ENCODE assay signal across 22 mouse cellular contexts in the genomic region with DNA sequence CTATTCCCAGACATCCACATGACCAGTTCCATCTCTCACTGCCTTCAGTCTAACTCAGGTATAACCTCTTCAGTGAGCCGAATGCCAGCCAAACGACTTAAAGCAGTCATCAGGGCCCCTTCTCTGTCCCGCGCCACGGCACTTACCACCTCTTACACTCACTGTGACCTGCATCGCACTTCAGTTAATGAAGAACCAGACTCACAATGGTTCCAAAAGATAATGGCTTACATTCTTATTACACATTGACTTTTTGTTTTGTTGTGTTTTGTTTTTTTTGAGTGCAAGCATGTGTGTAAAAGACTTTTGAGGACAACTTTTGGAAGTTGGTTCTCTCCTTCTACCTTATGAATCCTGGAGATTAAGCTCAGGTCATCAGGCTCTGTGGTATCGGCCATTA. TPM values are rescaled to one million over a fixed set of nuclear protein-coding genes. Genes with fewer than 3 reads are reported as not detected.
DNase-seq lines count a peak whose midpoint lies in the region; ATAC-seq and TF ChIP-seq lines count a peak whose summit lies in the region.
"Had no signal": no experiment of that assay in that cellular context is flagged by ENCODE, and none has a peak within 500 bp of the region (broad histone marks: within the 10 kb centered on the region; RNA-seq: fewer than 3 reads in every experiment).

No protein-coding gene starts in this region.

- H3K27ac ChIP-seq in heart, postnatal 0 days (ENCODE audit: low read depth), result no peak overlapping the region
- H3K27ac ChIP-seq in kidney, embryonic 16.5 days (ENCODE audit: low read length), result no peak overlapping the region
- H3K27ac ChIP-seq in liver, embryonic 14.5 days, result no peak overlapping the region
- H3K27ac ChIP-seq in layer of hippocampus, adult 2 months, result no peak overlapping the region
- H3K27ac ChIP-seq: limb, embryonic 15.5 days; lung, embryonic 15.5 days; neural tube, embryonic 13.5 days had no signal

- H3K4me1 ChIP-seq in heart, postnatal 0 days (ENCODE audit: control insufficient read depth, insufficient read depth), result peaks cover 15% of the 10 kb centered on the region
- H3K4me1 ChIP-seq in kidney, embryonic 16.5 days (ENCODE audit: insufficient read depth, low read length), result peaks cover 19% of the 10 kb centered on the region
- H3K4me1 ChIP-seq in liver, embryonic 14.5 days (replicated peaks; ENCODE audit: control insufficient read depth in 2 of 2, insufficient read depth in 2 of 2, low read length in 1 of 2), result peaks cover 12 to 17% of the 10 kb centered on the region in 2 experiments

- H3K36me3 ChIP-seq in heart, postnatal 0 days (replicated peaks; ENCODE audit: control insufficient read depth, insufficient read depth, low read length), result no peaks in the 10 kb centered on the region
- H3K36me3 ChIP-seq in kidney, embryonic 16.5 days (ENCODE audit: insufficient read depth, low read length), result 0 out of 2 replicates have a peak, but pooled peaks cover 3% of the 10 kb centered on the region
- H3K36me3 ChIP-seq in liver, embryonic 14.5 days (replicated peaks; ENCODE audit: control insufficient read depth, insufficient read depth, low read depth), result no peaks in the 10 kb centered on the region
- H3K36me3 ChIP-seq: lung, embryonic 15.5 days; neural tube, embryonic 13.5 days had no signal

- no peak for ATAC-seq in heart, postnatal 0 days (ENCODE audit: insufficient read depth, low read depth)
- no peak for ATAC-seq in kidney, embryonic 16.5 days (ENCODE audit: low FRiP score, low TSS enrichment)
- no peak for ATAC-seq in liver, embryonic 14.5 days (ENCODE audit: insufficient read depth)
- ATAC-seq: forebrain, embryonic 14.5 days; midbrain, embryonic 16.5 days had no signal

- WGBS in heart, postnatal 0 days, result 82% methylated on average over 7 of the region's 7 CpGs
- 88% methylated on average over 7 of the region's 7 CpGs for WGBS in kidney, embryonic 16.5 days
- WGBS in liver, embryonic 14.5 days (ENCODE audit: insufficient replicate concordance), result 81% methylated on average over 7 of the region's 7 CpGs

- H3K4me3 ChIP-seq in heart, postnatal 0 days (ENCODE audit: low read depth, low read length), result no peak overlapping the region
- no peak overlapping the region for H3K4me3 ChIP-seq in kidney, embryonic 16.5 days (ENCODE audit: low read length)
- H3K4me3 ChIP-seq in liver, embryonic 14.5 days (ENCODE audit: insufficient read depth in 1 of 2, low read depth in 2 of 2, low read length in 2 of 2), result 0 out of 4 replicates have a peak overlapping the region, but pooled peaks of 1 of the 2 experiments have one; percentile 3
- H3K4me3 ChIP-seq in layer of hippocampus, adult 2 months, result no peak overlapping the region
- H3K4me3 ChIP-seq: limb, embryonic 15.5 days; lung, embryonic 15.5 days; neural tube, embryonic 13.5 days had no signal

- no peaks in the 10 kb centered on the region for H3K27me3 ChIP-seq in heart, postnatal 0 days (ENCODE audit: control insufficient read depth, insufficient read depth, low read length)
- no peaks in the 10 kb centered on the region for H3K27me3 ChIP-seq in kidney, embryonic 16.5 days (ENCODE audit: insufficient read depth, low read length)
- no peaks in the 10 kb centered on the region for H3K27me3 ChIP-seq in liver, embryonic 14.5 days (ENCODE audit: control insufficient read depth, insufficient read depth, low read length)
- H3K27me3 ChIP-seq: limb, embryonic 15.5 days; lung, embryonic 15.5 days; neural tube, embryonic 13.5 days had no signal

- H3K9me3 ChIP-seq in heart, postnatal 0 days (replicated peaks; ENCODE audit: control insufficient read depth, low read length), result no peaks in the 10 kb centered on the region
- no peaks in the 10 kb centered on the region for H3K9me3 ChIP-seq in kidney, embryonic 16.5 days (ENCODE audit: low read length)
- H3K9me3 ChIP-seq in liver, embryonic 14.5 days (ENCODE audit: control insufficient read depth, low read length), result no peaks in the 10 kb centered on the region
- H3K9me3 ChIP-seq: limb, embryonic 15.5 days; lung, embryonic 15.5 days; neural tube, embryonic 13.5 days had no signal

- TF ChIP-seq CTCF in heart, postnatal 0 days (IDR thresholded peaks at IDR 0.05; ENCODE audit: low read depth), result no peak
- no peak for TF ChIP-seq CTCF in liver, embryonic 14.5 days (IDR thresholded peaks at IDR 0.05; ENCODE audit: low read depth)
- TF ChIP-seq CTCF in layer of hippocampus, adult 2 months (conservative IDR thresholded peaks at IDR 0.05), result no peak

- H3K4me2 ChIP-seq in heart, postnatal 0 days (ENCODE audit: low read depth, low read length), result peak overlapping the region; percentile 21; the same call in 1 of the 2 replicates
- 0 out of 2 replicates have a peak overlapping the region, but pooled peaks have one; percentile 13 for H3K4me2 ChIP-seq in kidney, embryonic 16.5 days (replicated peaks; ENCODE audit: low read depth, low read length)
- H3K4me2 ChIP-seq in liver, embryonic 14.5 days (ENCODE audit: low read depth), result peak overlapping the region; percentile 93
- H3K4me2 ChIP-seq: neural tube, embryonic 13.5 days had no signal

- no peak for TF ChIP-seq EP300 in heart, postnatal 0 days (IDR thresholded peaks at IDR 0.05; ENCODE audit: low read depth)
- no peak for TF ChIP-seq EP300 in liver, embryonic 14.5 days (IDR thresholded peaks at IDR 0.05; ENCODE audit: low read depth)

- DNase-seq in heart, postnatal 0 days (ENCODE audit: low spot score), result no peak
- no peak for DNase-seq in heart, postnatal 14 days
- no peak for DNase-seq in kidney, postnatal 4 days
- DNase-seq in kidney, postnatal 14 days, result peak; percentile 37
- no peak for DNase-seq in liver, embryonic 14.5 days (ENCODE audit: low read depth in 3 of 3, low spot score in 3 of 3)
- DNase-seq in layer of hippocampus, adult 2 months (ENCODE audit: low spot score in 2 of 2), result no peak
- no peak for DNase-seq in right cerebral cortex, postnatal 25 days
- DNase-seq: adrenal gland, postnatal 14 days; cerebellum, adult 2 months; cerebellum, postnatal 25 days; gastrocnemius, postnatal 10 days; left cerebral cortex, postnatal 4 days; lung, postnatal 4 days; retina, postnatal 1 day; thymus, postnatal 14 days had no signal

- H3K9ac ChIP-seq in heart, postnatal 0 days (replicated peaks; ENCODE audit: low read depth, low read length), result no peak overlapping the region
- H3K9ac ChIP-seq in kidney, embryonic 16.5 days (replicated peaks; ENCODE audit: low read length), result no peak overlapping the region
- no peak overlapping the region for H3K9ac ChIP-seq in liver, embryonic 14.5 days (replicated peaks)
- H3K9ac ChIP-seq: limb, embryonic 15.5 days; lung, embryonic 15.5 days; neural tube, embryonic 13.5 days had no signal

- intact Hi-C loops in heart, postnatal 14 days (cut with DNase I), result no loop called here

RNA-seq across cellular contexts. Expression of gene Ubiad1, which starts 2.0 kb away (rescaled TPM):
- 25.6 and 32.4 TPM in 2 replicates for total RNA-seq in heart, postnatal 0 days (2014; rRNA removed; ENCODE audit: low replicate concordance)
- 18.9 and 19.6 TPM in 2 replicates for polyA plus RNA-seq in heart, postnatal 0 days (2015; fragmentation: Nextera tagmentation; extraction: Ambion mirVana)
- 10 to 100 TPM; 18.9 to 22.1 TPM for total RNA-seq in heart, postnatal 14 days (2021)
- 32.7 and 33.1 TPM in 2 replicates for polyA plus RNA-seq in kidney, embryonic 16.5 days (2015; fragmentation: Nextera tagmentation; extraction: Ambion mirVana)
- polyA plus RNA-seq in liver, embryonic 14.5 days (2012; rRNA removed), result 6.0 and 6.4 TPM in 2 replicates
- polyA plus RNA-seq in liver, embryonic 14.5 days (2014; fragmentation: Nextera tagmentation; extraction: Ambion mirVana), result 7.3 and 7.9 TPM in 2 replicates
- total RNA-seq in layer of hippocampus, adult 2 months (2021), result 1 to 10 TPM; 8.1 to 8.7 TPM

RNA-seq across cellular contexts. Expression of gene Mtor, which starts 5.8 kb away (rescaled TPM):
- 31.2 and 52.2 TPM in 2 replicates for total RNA-seq in heart, postnatal 0 days (2014; rRNA removed; ENCODE audit: low replicate concordance)
- 17.3 and 20.5 TPM in 2 replicates for polyA plus RNA-seq in heart, postnatal 0 days (2015; fragmentation: Nextera tagmentation; extraction: Ambion mirVana)
- 10 to 100 TPM; 46.6 to 51.9 TPM for total RNA-seq in heart, postnatal 14 days (2021)
- 16.3 and 18.8 TPM in 2 replicates for polyA plus RNA-seq in kidney, embryonic 16.5 days (2015; fragmentation: Nextera tagmentation; extraction: Ambion mirVana)
- 6.0 and 6.1 TPM in 2 replicates for polyA plus RNA-seq in liver, embryonic 14.5 days (2012; rRNA removed)
- polyA plus RNA-seq in liver, embryonic 14.5 days (2014; fragmentation: Nextera tagmentation; extraction: Ambion mirVana), result 9.4 and 11.2 TPM in 2 replicates
- total RNA-seq in layer of hippocampus, adult 2 months (2021), result 100 to 1,000 TPM in 1 of 2 experiments, 10 to 100 TPM in 1; 95.2 to 100 TPM

RNA-seq across cellular contexts. Expression of gene Angptl7, which starts 57.7 kb away (rescaled TPM):
- 2.9 and 4.9 TPM in 2 replicates for total RNA-seq in heart, postnatal 0 days (2014; rRNA removed; ENCODE audit: low replicate concordance)
- 8.9 and 9.1 TPM in 2 replicates for polyA plus RNA-seq in heart, postnatal 0 days (2015; fragmentation: Nextera tagmentation; extraction: Ambion mirVana)
- total RNA-seq in heart, postnatal 14 days (2021), result 1 to 10 TPM; 2.8 to 5.7 TPM
- 1.8 and 2.0 TPM in 2 replicates for polyA plus RNA-seq in kidney, embryonic 16.5 days (2015; fragmentation: Nextera tagmentation; extraction: Ambion mirVana)
- 0.21 and 0.33 TPM in 2 replicates for polyA plus RNA-seq in liver, embryonic 14.5 days (2012; rRNA removed)
- 0.23 and 0.29 TPM in 2 replicates for polyA plus RNA-seq in liver, embryonic 14.5 days (2014; fragmentation: Nextera tagmentation; extraction: Ambion mirVana)
- under 1 TPM; 0.22 to 0.38 TPM for total RNA-seq in layer of hippocampus, adult 2 months (2021)
- total RNA-seq: megakaryocyte-erythroid progenitor cell, adult 5-6 weeks had no signal

Comparison
In these comparisons a context has a peak if more than half of its experiments do, and no peak if none do; other contexts are left out.
1. H3K4me2 ChIP-seq: peak in every context shown above with its lines; median percentile 93 in liver, embryonic 14.5 days; 21 in heart, postnatal 0 days; 13 in kidney, embryonic 16.5 days.